In genomic region chr9:35378991-35379390, GRCm38 (mm10) we compare ENCODE assay signal across 25 mouse cellular contexts. TPM values are rescaled to one million over a fixed set of nuclear protein-coding genes. Genes with fewer than 3 reads are reported as not detected.
DNase-seq lines count a peak whose midpoint lies in the region; ATAC-seq and TF ChIP-seq lines count a peak whose summit lies in the region.
"Had no signal": no experiment of that assay in that cellular context is flagged by ENCODE, and none has a peak within 500 bp of the region (broad histone marks: within the 10 kb centered on the region; RNA-seq: fewer than 3 reads in every experiment).

No protein-coding gene starts in this region.

- H3K9me3 ChIP-seq in hindbrain, embryonic 10.5 days = no peaks in the 10 kb centered on the region
- no peaks in the 10 kb centered on the region for H3K9me3 ChIP-seq in hindbrain, postnatal 0 days (ENCODE audit: low read length)
- no peaks in the 10 kb centered on the region for H3K9me3 ChIP-seq in embryonic facial prominence, embryonic 11.5 days (replicated peaks; ENCODE audit: control insufficient read depth, low read length)
- H3K9me3 ChIP-seq: hindbrain, embryonic 13.5 days; liver, embryonic 15.5 days; lung, embryonic 15.5 days; neural tube, embryonic 13.5 days had no signal

- no peak for TF ChIP-seq CTCF in hindbrain, postnatal 0 days (IDR thresholded peaks at IDR 0.05; ENCODE audit: low read depth)

- peak; percentile 62 for DNase-seq in embryo, embryonic 11 days
- no peak for DNase-seq in embryo, embryonic 10 days (ENCODE audit: low spot score)
- no peak for DNase-seq in hindbrain, embryonic 10.5 days (ENCODE audit: low spot score)
- no peak for DNase-seq in hindbrain, postnatal 0 days (ENCODE audit: low spot score)
- DNase-seq in embryonic facial prominence, embryonic 11.5 days (ENCODE audit: low spot score) = peak; percentile 73
- peak; percentile 28 for DNase-seq in yolk sac, embryonic 10.5 days (ENCODE audit: low spot score)
- DNase-seq in right cerebral cortex, postnatal 14 days = no peak
- DNase-seq: adrenal gland, postnatal 10 days; cerebellum, adult 8-10 months; cerebellum, postnatal 25 days; gastrocnemius, adult 2 months; gastrocnemius, postnatal 36 days; heart, postnatal 36 days; kidney, adult 11 months; kidney, postnatal 14 days; layer of hippocampus, adult 9-11 months; thymus, postnatal 14 days had no signal

- 51% methylated on average over 3 of the region's 3 CpGs for WGBS in hindbrain, embryonic 10.5 days
- 65% methylated on average over 3 of the region's 3 CpGs for WGBS in hindbrain, postnatal 0 days
- WGBS in embryonic facial prominence, embryonic 11.5 days = 41% methylated on average over 3 of the region's 3 CpGs

- H3K9ac ChIP-seq in hindbrain, postnatal 0 days (replicated peaks; ENCODE audit: low read length) = no peak overlapping the region
- H3K9ac ChIP-seq in embryonic facial prominence, embryonic 11.5 days (replicated peaks; ENCODE audit: low read length) = no peak overlapping the region
- H3K9ac ChIP-seq: hindbrain, embryonic 13.5 days; liver, embryonic 15.5 days; lung, embryonic 15.5 days; neural tube, embryonic 13.5 days had no signal

- peaks cover 35% of the 10 kb centered on the region for H3K4me1 ChIP-seq in hindbrain, embryonic 10.5 days (replicated peaks)
- H3K4me1 ChIP-seq in hindbrain, postnatal 0 days (ENCODE audit: insufficient read depth, low read length) = no peaks in the 10 kb centered on the region
- no peaks in the 10 kb centered on the region for H3K4me1 ChIP-seq in embryonic facial prominence, embryonic 11.5 days (ENCODE audit: control insufficient read depth, insufficient read depth, low read length)
- H3K4me1 ChIP-seq: hindbrain, embryonic 13.5 days; liver, embryonic 15.5 days; lung, embryonic 15.5 days; neural tube, embryonic 13.5 days had no signal

- H3K4me2 ChIP-seq in hindbrain, postnatal 0 days (ENCODE audit: low read depth, low read length) = no peak overlapping the region
- no peak overlapping the region for H3K4me2 ChIP-seq in embryonic facial prominence, embryonic 11.5 days (ENCODE audit: low read depth, low read length)
- H3K4me2 ChIP-seq: heart, embryonic 11.5 days; hindbrain, embryonic 13.5 days; liver, embryonic 15.5 days; lung, embryonic 15.5 days; midbrain, embryonic 11.5 days; neural tube, embryonic 13.5 days had no signal

- H3K27me3 ChIP-seq in hindbrain, embryonic 10.5 days (ENCODE audit: insufficient read depth, poor library complexity, severe bottlenecking) = peaks cover 22% of the 10 kb centered on the region
- H3K27me3 ChIP-seq in hindbrain, postnatal 0 days (ENCODE audit: insufficient read depth, low read length) = no peaks in the 10 kb centered on the region
- H3K27me3 ChIP-seq in embryonic facial prominence, embryonic 11.5 days (ENCODE audit: control insufficient read depth, insufficient read depth, low read length) = no peaks in the 10 kb centered on the region
- H3K27me3 ChIP-seq: liver, embryonic 15.5 days; lung, embryonic 15.5 days; neural tube, embryonic 13.5 days; Patski had no signal

- no peaks in the 10 kb centered on the region for H3K36me3 ChIP-seq in hindbrain, embryonic 10.5 days
- no peaks in the 10 kb centered on the region for H3K36me3 ChIP-seq in hindbrain, postnatal 0 days (ENCODE audit: insufficient read depth, low read length)
- no peaks in the 10 kb centered on the region for H3K36me3 ChIP-seq in embryonic facial prominence, embryonic 11.5 days (replicated peaks; ENCODE audit: control insufficient read depth, insufficient read depth, low read depth, low read length)
- H3K36me3 ChIP-seq: hindbrain, embryonic 13.5 days; liver, embryonic 15.5 days; lung, embryonic 15.5 days; neural tube, embryonic 13.5 days had no signal

- no peak overlapping the region for H3K4me3 ChIP-seq in hindbrain, embryonic 10.5 days
- no peak overlapping the region for H3K4me3 ChIP-seq in hindbrain, postnatal 0 days (ENCODE audit: low read length)
- no peak overlapping the region for H3K4me3 ChIP-seq in embryonic facial prominence, embryonic 11.5 days (ENCODE audit: low read depth, low read length)
- H3K4me3 ChIP-seq: gastrocnemius, adult 2 months; hindbrain, embryonic 13.5 days; liver, embryonic 15.5 days; lung, embryonic 15.5 days; myocyte; neural tube, embryonic 13.5 days had no signal

- ATAC-seq in hindbrain, postnatal 0 days = no peak
- ATAC-seq in embryonic facial prominence, embryonic 11.5 days (replicated peaks; ENCODE audit: insufficient number of reproducible peaks, low FRiP score, low TSS enrichment, low read depth) = no peak
- ATAC-seq: Patski had no signal

- peak overlapping the region; percentile 60 for H3K27ac ChIP-seq in hindbrain, embryonic 10.5 days
- H3K27ac ChIP-seq in hindbrain, postnatal 0 days = no peak overlapping the region
- no peak overlapping the region for H3K27ac ChIP-seq in embryonic facial prominence, embryonic 11.5 days (replicated peaks; ENCODE audit: low read depth, low read length)
- H3K27ac ChIP-seq: gastrocnemius, adult 2 months; hindbrain, embryonic 13.5 days; liver, embryonic 15.5 days; lung, embryonic 15.5 days; neural tube, embryonic 13.5 days had no signal

RNA-seq across cellular contexts. Expression of gene Cdon, which starts 41.9 kb away (rescaled TPM):
- polyA plus RNA-seq in hindbrain, embryonic 10.5 days (2016; fragmentation: Nextera tagmentation; extraction: Ambion mirVana) = 11.7 and 15.4 TPM in 2 replicates
- total RNA-seq in hindbrain, postnatal 0 days (2014; rRNA removed) = 10.6 and 11.1 TPM in 2 replicates
- 1.0 and 1.7 TPM in 2 replicates for polyA plus RNA-seq in hindbrain, postnatal 0 days (2015; fragmentation: Nextera tagmentation; extraction: Ambion mirVana)
- 7.5 and 9.4 TPM in 2 replicates for polyA plus RNA-seq in embryonic facial prominence, embryonic 11.5 days (2014; fragmentation: Nextera tagmentation; extraction: Ambion mirVana)

Comparison
In these comparisons a context has a peak if more than half of its experiments do, and no peak if none do; other contexts are left out.
1. DNase-seq: peak in embryo, embryonic 11 days (single experiment), embryonic facial prominence, embryonic 11.5 days (single experiment) and yolk sac, embryonic 10.5 days (single experiment); none in embryo, embryonic 10 days (single experiment), hindbrain, embryonic 10.5 days (single experiment), hindbrain, postnatal 0 days (single experiment) and right cerebral cortex, postnatal 14 days (single experiment).